Mouse (Mus musculus) C2C12 (cell line): ENCODE results near the gene Sppl3.

Source experiments
- CEBPB ChIP-seq: IDR thresholded peaks from one replicate; pipeline ENCODE4 v1.6.1; 2011; ENCODE audit warnings: low read depth, mild to moderate bottlenecking, control low read depth, moderate library complexity
- CTCF ChIP-seq: IDR thresholded peaks from one replicate; pipeline ENCODE4 v1.5.1; 2011; ENCODE audit not compliant: control insufficient read depth, insufficient read depth, insufficient read length
- FOSL1 ChIP-seq: IDR thresholded peaks from one replicate; pipeline ENCODE4 v1.8.0; 2011; ENCODE audit warnings: mild to moderate bottlenecking, low read length; ENCODE audit not compliant: poor library complexity, insufficient read depth, severe bottlenecking
- MAX ChIP-seq: IDR thresholded peaks from one replicate; pipeline ENCODE4 v1.6.1; 2011; ENCODE audit warnings: mild to moderate bottlenecking, control low read depth
- MYOD1 ChIP-seq: IDR thresholded peaks from one replicate; pipeline ENCODE4 v1.6.1; 2011; ENCODE audit warnings: low read depth; ENCODE audit not compliant: control insufficient read depth, insufficient read length
- MYOG ChIP-seq: IDR thresholded peaks from one replicate; pipeline ENCODE4 v1.6.1; 2011; ENCODE audit not compliant: control insufficient read depth, insufficient read length; ENCODE audit errors: extremely low read depth
- USF1 ChIP-seq: IDR thresholded peaks from one replicate; pipeline ENCODE4 v1.6.1; 2011; ENCODE audit warnings: low read depth, mild to moderate bottlenecking, control low read depth, moderate library complexity

- no peak for TF ChIP-seq CTCF
- TF ChIP-seq MAX: no peak
- no peak for TF ChIP-seq MYOG
- TF ChIP-seq USF1: no peak
- no peak for TF ChIP-seq MYOD1
- no peak for TF ChIP-seq CEBPB
- no peak for TF ChIP-seq FOSL1
These were observed 87.3 kb downstream of the Sppl3 start, which contains the start of gene Gm10401 for GRCm38 (mm10) chr5:115098195-115098594.
